Mouse (Mus musculus) heart, embryonic 15.5 days (tissue): ENCODE measurements at regions not wholly inside any gene's neighbourhood (a gene's known extent, or its start where the extent isn't known, plus 50 kb on each side); places are given as distances from the start of the nearest gene placed in this dataset.

Experiments used
- ATAC-seq: fragments of 200-750 bp; cut with Nextera tagmentation; replicated peaks from 2 replicates; pipeline ENCODE4 v1.8.0; 2017; ENCODE audit warnings: low read depth, moderate TSS enrichment; ENCODE audit not compliant: insufficient number of reproducible peaks, insufficient read depth, low FRiP score
- H3K27ac ChIP-seq: fragments of 300-500 bp; sonication (generic); 2 replicates; pipeline ENCODE4 v1.5.1; 2015; ENCODE audit warnings: mild to moderate bottlenecking, inconsistent platforms
- H3K27me3 ChIP-seq: fragments of 300-500 bp; sonication (generic); 2 replicates; pipeline ENCODE4 v1.6.1; 2015; ENCODE audit warnings: inconsistent platforms
- H3K36me3 ChIP-seq: fragments of 300-500 bp; sonication (generic); 2 replicates; pipeline ENCODE4 v1.6.1; 2015; ENCODE audit warnings: mild to moderate bottlenecking, inconsistent platforms
- H3K4me1 ChIP-seq: fragments of 300-500 bp; sonication (generic); replicated peaks from 2 replicates; pipeline ENCODE4 v1.6.1; 2015; ENCODE audit warnings: inconsistent platforms
- H3K4me2 ChIP-seq: fragments of 300-500 bp; sonication (generic); 2 replicates; pipeline ENCODE4 v1.6.1; 2015; ENCODE audit warnings: inconsistent platforms, mild to moderate bottlenecking, moderate library complexity
- H3K4me3 ChIP-seq: fragments of 300-500 bp; sonication (generic); 2 replicates; pipeline ENCODE4 v1.5.1; 2015; ENCODE audit warnings: mild to moderate bottlenecking, inconsistent platforms
- H3K9ac ChIP-seq: fragments of 300-500 bp; sonication (generic); 2 replicates; pipeline ENCODE4 v1.6.1; 2015; ENCODE audit warnings: mild to moderate bottlenecking, inconsistent platforms
- H3K9me3 ChIP-seq: fragments of 300-500 bp; sonication (generic); replicated peaks from 2 replicates; pipeline ENCODE4 v1.6.1; 2016; ENCODE audit warnings: inconsistent platforms
- WGBS: fragments of 180-500 bp; shearing (Covaris S2); methylation state at CpG from one replicate; pipeline ENCODE4 v1.1.7; 2015; ENCODE audit warnings: mixed read lengths; 5-methylcytosine and 5-hydroxymethylcytosine counted together

GRCm38 (mm10) chr8:26226612-26227528, 107.5 kb downstream of the Gm45692 start:
- 38% methylated on average over 30 of the region's 30 CpGs for WGBS
- Histone ChIP-seq H3K27me3 (no peaks in the 10 kb centered on the region; the same call in 1 of the 2 replicates), H3K4me1 (no peaks in the 10 kb centered on the region), H3K4me2 (peak overlapping the region; percentile 29; the same call in 1 of the 2 replicates), H3K9me3 (no peaks in the 10 kb centered on the region), H3K27ac (no peak overlapping the region), H3K9ac (no peak overlapping the region), H3K4me3 (no peak overlapping the region), H3K36me3 (no peaks in the 10 kb centered on the region)
- ATAC-seq: no peak

- H3K4me2 ChIP-seq: no peak overlapping the region
- 43% methylated on average over 5 of the region's 5 CpGs for WGBS
- H3K36me3 ChIP-seq: no peaks in the 10 kb centered on the region
- no peaks in the 10 kb centered on the region for H3K4me1 ChIP-seq
- H3K9me3 ChIP-seq: no peaks in the 10 kb centered on the region
- H3K27me3 ChIP-seq: no peaks in the 10 kb centered on the region; the same call in 1 of the 2 replicates
- H3K27ac ChIP-seq: no peak overlapping the region
- H3K9ac ChIP-seq: no peak overlapping the region
- ATAC-seq: no peak
- no peak overlapping the region for H3K4me3 ChIP-seq
Measured at GRCm38 (mm10) chr8:26227529-26227895, 108.2 kb downstream of the Gm45692 start.

- no peak overlapping the region for H3K9ac ChIP-seq
- 83% methylated on average over 8 of the region's 8 CpGs for WGBS
- H3K4me1 ChIP-seq: no peaks in the 10 kb centered on the region
- no peak overlapping the region for H3K4me2 ChIP-seq
- H3K4me3 ChIP-seq: no peak overlapping the region
- no peak overlapping the region for H3K27ac ChIP-seq
- H3K36me3 ChIP-seq: no peaks in the 10 kb centered on the region
- no peaks in the 10 kb centered on the region; the same call in 1 of the 2 replicates for H3K27me3 ChIP-seq
- ATAC-seq: no peak
- no peaks in the 10 kb centered on the region for H3K9me3 ChIP-seq
Measured at GRCm38 (mm10) chr8:26229548-26229947, 110.2 kb downstream of the Gm45692 start.

GRCm38 (mm10) chr8:26239075-26239474, 119.7 kb downstream of the Gm45692 start:
- ATAC-seq: no peak
- Histone ChIP-seq H3K36me3 (no peaks in the 10 kb centered on the region), H3K4me1 (no peaks in the 10 kb centered on the region), H3K9me3 (no peaks in the 10 kb centered on the region), H3K4me2 (no peak overlapping the region), H3K9ac (no peak overlapping the region), H3K4me3 (no peak overlapping the region), H3K27ac (no peak overlapping the region), H3K27me3 (no peaks in the 10 kb centered on the region)
- WGBS: 80% methylated on average over 2 of the region's 2 CpGs

- Histone ChIP-seq H3K9me3 (no peaks in the 10 kb centered on the region), H3K9ac (no peak overlapping the region), H3K4me2 (no peak overlapping the region), H3K36me3 (no peaks in the 10 kb centered on the region), H3K27ac (peak overlapping the region; percentile 50), H3K4me1 (no peaks in the 10 kb centered on the region), H3K27me3 (no peaks in the 10 kb centered on the region), H3K4me3 (no peak overlapping the region)
- peak; percentile 60 for ATAC-seq
- 49% methylated on average over 4 of the region's 4 CpGs for WGBS
Measured at GRCm38 (mm10) chr8:26239604-26240003, 120.3 kb downstream of the Gm45692 start.

- H3K9ac ChIP-seq: no peak overlapping the region
- WGBS: 69% methylated on average over 4 of the region's 4 CpGs
- H3K27ac ChIP-seq: no peak overlapping the region
- no peak for ATAC-seq
- H3K9me3 ChIP-seq: no peaks in the 10 kb centered on the region
- H3K27me3 ChIP-seq: no peaks in the 10 kb centered on the region
- H3K36me3 ChIP-seq: no peaks in the 10 kb centered on the region
- no peak overlapping the region for H3K4me2 ChIP-seq
- H3K4me3 ChIP-seq: no peak overlapping the region
- no peaks in the 10 kb centered on the region for H3K4me1 ChIP-seq
Measured at GRCm38 (mm10) chr8:26243743-26244142, 124.4 kb downstream of the Gm45692 start.

GRCm38 (mm10) chr8:26244308-26244707, 125.0 kb downstream of the Gm45692 start:
- H3K4me3 ChIP-seq: no peak overlapping the region
- H3K4me1 ChIP-seq: no peaks in the 10 kb centered on the region
- 72% methylated on average over 5 of the region's 5 CpGs for WGBS
- H3K4me2 ChIP-seq: no peak overlapping the region
- H3K27ac ChIP-seq: no peak overlapping the region
- no peak for ATAC-seq
- H3K27me3 ChIP-seq: no peaks in the 10 kb centered on the region
- no peak overlapping the region for H3K9ac ChIP-seq
- H3K9me3 ChIP-seq: no peaks in the 10 kb centered on the region
- H3K36me3 ChIP-seq: no peaks in the 10 kb centered on the region

GRCm38 (mm10) chr8:26255191-26255669, 135.9 kb downstream of the Gm45692 start:
- H3K36me3 ChIP-seq: no peaks in the 10 kb centered on the region
- H3K4me3 ChIP-seq: no peak overlapping the region
- peaks cover 6% of the 10 kb centered on the region; the same call in 1 of the 2 replicates for H3K9me3 ChIP-seq
- no peaks in the 10 kb centered on the region for H3K27me3 ChIP-seq
- H3K4me2 ChIP-seq: no peak overlapping the region
- H3K9ac ChIP-seq: no peak overlapping the region
- no peaks in the 10 kb centered on the region for H3K4me1 ChIP-seq
- WGBS: 21% methylated on average over 6 of the region's 6 CpGs
- H3K27ac ChIP-seq: no peak overlapping the region
- ATAC-seq: no peak

- Histone ChIP-seq H3K9ac (no peak overlapping the region), H3K9me3 (no peaks in the 10 kb centered on the region), H3K36me3 (no peaks in the 10 kb centered on the region), H3K4me1 (no peaks in the 10 kb centered on the region), H3K27ac (no peak overlapping the region), H3K4me3 (no peak overlapping the region), H3K4me2 (no peak overlapping the region), H3K27me3 (no peaks in the 10 kb centered on the region)
- no peak for ATAC-seq
- WGBS: 38% methylated on average over 5 of the region's 5 CpGs
Measured at GRCm38 (mm10) chr8:26260294-26260693, 141.0 kb downstream of the Gm45692 start.

- H3K4me2 ChIP-seq: no peak overlapping the region
- H3K36me3 ChIP-seq: no peaks in the 10 kb centered on the region
- H3K27me3 ChIP-seq: no peaks in the 10 kb centered on the region
- no peaks in the 10 kb centered on the region for H3K4me1 ChIP-seq
- no peak overlapping the region for H3K9ac ChIP-seq
- no peak for ATAC-seq
- no peaks in the 10 kb centered on the region for H3K9me3 ChIP-seq
- WGBS: 58% methylated on average over 10 of the region's 10 CpGs
- no peak overlapping the region for H3K27ac ChIP-seq
- H3K4me3 ChIP-seq: no peak overlapping the region
Measured at GRCm38 (mm10) chr8:26262536-26262935, 143.2 kb downstream of the Gm45692 start.

GRCm38 (mm10) chr8:26264869-26265321, 145.6 kb downstream of the Gm45692 start:
- Histone ChIP-seq H3K4me1 (no peaks in the 10 kb centered on the region), H3K9ac (no peak overlapping the region), H3K4me3 (no peak overlapping the region), H3K27ac (no peak overlapping the region), H3K36me3 (no peaks in the 10 kb centered on the region), H3K4me2 (no peak overlapping the region), H3K27me3 (no peaks in the 10 kb centered on the region), H3K9me3 (no peaks in the 10 kb centered on the region)
- 61% methylated on average over 11 of the region's 11 CpGs for WGBS
- ATAC-seq: no peak

- no peaks in the 10 kb centered on the region for H3K36me3 ChIP-seq
- no peaks in the 10 kb centered on the region for H3K4me1 ChIP-seq
- H3K27ac ChIP-seq: no peak overlapping the region
- no peak overlapping the region for H3K9ac ChIP-seq
- H3K4me2 ChIP-seq: no peak overlapping the region
- H3K27me3 ChIP-seq: no peaks in the 10 kb centered on the region
- no peak for ATAC-seq
- H3K9me3 ChIP-seq: no peaks in the 10 kb centered on the region
- 45% methylated on average over 8 of the region's 8 CpGs for WGBS
- no peak overlapping the region for H3K4me3 ChIP-seq
Measured at GRCm38 (mm10) chr8:26265366-26265765, 146.0 kb downstream of the Gm45692 start.
